Mouse (Mus musculus) thymus, postnatal 36 days (tissue): ENCODE measurements around the gene Mrpl46.

ENCODE experiments used
- DNase-seq, 2 experiments: peaks; one replicate each; pipeline ENCODE4 v3.0.0; 2022; ENCODE audit warnings: mixed read lengths in 2 of 2

The Mrpl46 gene

DNA sequence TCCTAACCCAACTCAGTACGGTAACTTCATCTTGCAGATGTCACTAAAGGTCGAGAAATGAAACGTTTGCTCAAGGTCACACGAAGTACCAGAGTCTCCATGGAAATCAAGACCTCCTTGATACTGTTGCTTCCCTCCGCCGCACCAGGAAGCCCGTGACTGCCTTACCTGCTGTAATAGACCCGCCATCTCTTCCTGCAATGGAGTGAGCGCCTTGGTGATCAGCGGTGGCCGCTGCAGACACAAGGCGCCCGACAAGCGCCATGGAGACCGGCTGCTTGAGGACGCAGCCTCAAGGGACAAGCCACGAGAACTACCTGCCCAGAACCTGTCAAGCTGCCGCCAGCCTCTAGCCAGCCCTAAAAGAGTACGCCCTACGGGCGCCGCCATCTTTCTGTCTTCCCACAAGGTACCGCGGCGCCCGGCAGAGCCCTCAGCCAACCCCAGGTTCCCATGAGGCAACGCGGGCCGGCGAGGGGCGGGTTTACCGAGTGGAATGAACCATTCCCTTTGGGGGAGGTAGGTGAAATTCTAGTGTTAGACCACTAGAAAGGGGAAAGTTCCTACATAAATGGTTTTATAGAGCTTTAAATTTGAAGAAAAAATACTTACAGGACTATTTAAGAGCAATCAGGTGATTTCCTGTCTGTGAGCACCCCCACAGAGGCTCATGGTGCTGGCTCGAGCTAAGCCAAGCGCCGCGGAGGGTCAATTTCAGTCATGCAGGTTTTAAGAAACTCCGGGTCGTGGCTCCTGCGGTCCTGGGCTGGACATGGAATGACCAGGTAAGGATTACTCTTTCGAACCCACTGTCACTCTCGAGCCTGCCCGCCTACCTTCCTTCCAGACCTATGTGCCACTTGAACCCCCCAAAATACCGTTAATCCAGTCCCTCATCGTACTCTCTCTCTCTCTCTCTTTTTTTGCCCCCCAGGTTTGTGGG, at the start of gene Mrpl46, which contains the start of gene Mrps11:
Gene Mrpl46 (minus strand): TSS at position 893 of the 943 bp plus-strand sequence.
Gene Mrps11 (plus strand): TSS at position 481 of the 943 bp plus-strand sequence.
- peak; percentile 83 to 85 for DNase-seq

- no peak for DNase-seq
These were observed 44.5 kb upstream of the Mrpl46 start for GRCm38 (mm10) chr7:78827749-78828362.

DNA sequence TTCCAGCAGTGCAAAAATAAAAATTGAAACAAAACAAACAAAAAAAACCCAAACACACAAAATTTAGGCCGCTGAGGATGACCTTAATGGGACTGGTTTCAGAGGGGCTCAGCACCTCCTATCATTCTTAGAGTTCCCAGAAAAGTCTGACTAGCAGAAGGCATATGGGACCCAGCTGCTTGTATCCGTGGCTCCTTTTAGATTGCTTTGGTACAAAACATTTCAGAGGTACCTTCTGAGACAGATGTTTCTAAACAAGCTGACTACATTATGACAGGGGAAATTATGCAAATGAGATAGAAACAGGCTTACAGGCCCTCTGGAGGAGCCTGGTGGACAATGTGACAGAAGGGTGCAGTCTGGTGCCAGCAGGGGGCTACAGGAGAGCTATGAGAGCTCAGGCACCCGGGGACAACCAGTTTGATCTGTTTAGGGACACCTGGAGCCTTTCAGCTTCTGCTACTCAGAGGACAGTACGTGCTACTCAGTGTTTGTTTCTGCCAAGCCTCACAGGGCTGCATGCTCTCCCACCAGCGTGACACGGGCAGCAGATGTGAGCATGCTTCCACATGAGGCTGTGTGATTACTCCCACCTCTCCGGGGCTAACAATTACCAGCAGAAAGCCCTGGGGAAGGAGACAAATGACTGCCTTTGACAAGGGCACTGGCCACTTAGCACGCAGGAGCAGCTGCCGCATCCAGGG, 43.5 kb upstream of the Mrpl46 start:
- DNase-seq: peak; percentile 30 to 44

DNA sequence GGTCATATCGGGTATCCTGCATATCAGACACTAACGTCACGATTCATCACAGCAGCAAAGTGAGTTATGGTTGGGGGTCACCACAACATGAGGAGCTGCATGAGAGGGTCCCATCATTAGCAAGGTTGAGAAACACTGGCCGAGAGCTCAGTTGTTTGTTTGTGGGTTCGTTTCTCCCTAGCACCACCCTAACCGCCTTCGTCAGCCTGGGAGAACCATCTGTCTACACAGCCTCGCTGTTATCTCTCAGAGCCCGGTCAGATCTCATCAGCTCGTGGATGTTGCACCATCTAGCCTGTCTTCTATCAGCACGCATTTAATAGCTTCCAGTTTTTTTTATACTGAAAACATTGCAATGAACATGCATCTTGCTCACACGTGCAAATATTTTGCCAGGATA, 35.0 kb upstream of the Mrpl46 start:
- DNase-seq: no peak

DNA sequence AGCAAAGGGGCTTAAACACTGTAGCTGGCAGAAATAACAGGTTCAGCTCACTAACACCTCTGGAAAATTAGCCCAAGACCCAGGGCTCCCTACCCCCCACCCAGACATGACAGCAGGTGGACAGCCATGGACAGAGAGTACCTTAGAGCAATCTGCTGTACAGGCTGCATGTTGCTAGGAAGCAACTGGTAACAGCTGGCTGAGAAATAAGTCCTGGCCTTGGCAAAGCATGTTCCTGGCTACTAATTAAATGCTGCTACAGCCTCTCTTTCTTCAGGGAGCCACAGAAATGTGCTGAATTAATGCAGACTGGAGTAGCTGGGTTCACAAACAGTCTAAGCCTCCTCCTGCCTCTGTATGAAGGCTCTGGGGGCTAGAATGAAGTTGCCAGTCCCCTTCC, 31.4 kb upstream of the Mrpl46 start:
- DNase-seq: no peak

GRCm38 (mm10) chr7:78813791-78814190, 30.5 kb upstream of the Mrpl46 start:
- DNase-seq: no peak

GRCm38 (mm10) chr7:78807192-78807591, 23.9 kb upstream of the Mrpl46 start:
- no peak for DNase-seq

GRCm38 (mm10) chr7:78803841-78804240, 20.5 kb upstream of the Mrpl46 start:
- DNase-seq: peak; percentile 14 to 42

DNA sequence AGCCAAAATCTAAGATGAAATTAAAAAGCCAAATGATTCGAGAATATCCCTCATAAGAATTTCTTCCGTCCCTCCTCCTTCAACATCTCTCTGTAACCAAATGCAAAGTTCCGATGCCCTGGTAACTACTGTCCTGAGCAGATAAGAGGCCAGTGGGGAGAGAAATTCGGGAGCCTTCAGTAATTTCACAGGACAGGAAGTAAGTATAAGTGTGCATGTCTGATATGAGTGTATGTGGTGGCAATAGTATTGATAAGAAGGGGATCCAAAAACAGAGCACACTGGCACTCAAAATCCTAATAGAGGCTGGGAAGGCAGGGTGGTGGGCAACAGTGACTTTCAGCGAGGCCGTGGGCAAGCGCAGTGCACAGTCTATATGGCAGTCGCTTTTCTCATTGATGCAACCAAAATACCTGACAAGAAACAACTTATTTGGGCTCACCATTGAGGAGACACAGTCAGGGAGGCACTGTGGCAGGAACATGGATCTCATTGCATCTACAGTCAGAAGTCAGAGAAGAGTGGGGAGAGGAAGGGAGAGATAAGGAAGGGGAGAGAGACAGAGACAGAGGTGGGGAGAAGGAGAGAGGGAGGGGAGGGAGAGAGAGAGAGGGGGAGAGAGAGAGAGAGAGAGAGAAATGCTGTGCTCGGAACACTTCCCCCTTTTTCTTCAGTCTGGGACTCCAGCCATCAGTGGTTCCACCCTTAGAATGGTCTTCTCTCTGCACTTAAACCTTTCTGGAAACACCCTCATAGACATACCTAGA, 16.6 kb upstream of the Mrpl46 start:
- DNase-seq: no peak

- no peak for DNase-seq
These were observed 14.6 kb upstream of the Mrpl46 start for GRCm38 (mm10) chr7:78797843-78798455.

GRCm38 (mm10) chr7:78796624-78797023, 13.3 kb upstream of the Mrpl46 start:
- no peak for DNase-seq

DNA sequence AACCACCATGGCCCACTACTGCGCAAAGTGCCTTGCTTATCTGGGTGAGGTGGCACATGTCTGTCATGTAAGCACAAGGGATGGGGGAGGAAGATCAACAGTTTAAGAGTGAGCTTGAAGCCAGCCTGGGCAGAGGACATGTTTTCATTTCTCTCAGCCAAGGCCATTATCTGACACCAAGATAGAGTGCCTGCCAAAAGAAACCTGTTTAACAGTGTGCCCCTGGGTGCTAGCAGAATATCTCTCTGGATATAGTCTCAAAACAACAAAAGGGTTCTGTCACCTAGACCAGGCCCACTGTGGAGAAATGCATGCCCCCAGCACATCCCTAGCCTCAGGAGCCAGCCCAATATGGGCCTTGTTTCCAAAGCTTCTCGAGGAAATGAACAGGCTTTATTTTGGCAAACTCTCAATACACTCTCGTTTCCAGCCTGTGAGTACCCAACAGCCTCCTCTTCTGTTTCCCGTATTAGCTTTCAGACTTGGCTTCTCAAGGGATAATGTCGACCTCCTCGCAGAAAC, 11.3 kb upstream of the Mrpl46 start:
- DNase-seq: no peak

DNA sequence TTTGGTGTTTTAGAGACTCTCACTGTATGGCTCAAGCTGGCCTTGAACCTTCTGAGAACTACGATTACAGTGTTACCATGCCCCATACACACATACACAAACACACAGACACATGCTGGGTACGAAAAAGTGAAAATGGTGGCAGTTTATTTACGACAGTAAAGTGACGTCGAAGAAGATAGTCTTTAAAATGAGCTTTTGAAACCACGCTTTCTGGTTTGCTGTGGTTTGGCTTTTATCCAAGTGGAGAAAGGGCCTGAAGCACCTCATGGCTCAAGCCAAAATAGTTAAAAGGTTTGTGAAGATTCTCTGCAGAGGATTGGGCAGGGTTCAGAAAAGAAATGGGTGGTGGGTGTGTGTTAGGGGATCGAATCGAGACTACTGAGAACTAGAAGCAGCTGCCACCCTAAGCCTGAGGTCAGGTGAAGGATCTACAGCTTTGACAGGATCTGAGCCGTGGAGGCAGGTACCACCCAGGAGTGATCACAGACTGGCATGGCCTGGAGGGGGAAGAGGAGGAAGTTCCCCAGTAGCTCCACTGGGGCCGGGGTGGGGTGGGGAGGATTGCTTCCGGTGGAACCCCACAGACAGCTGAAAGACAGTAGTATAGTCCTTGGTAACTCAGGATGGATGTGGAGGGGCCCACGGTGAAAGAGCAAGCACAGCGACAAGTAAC, 10.7 kb upstream of the Mrpl46 start:
- peak; percentile 12 to 27 for DNase-seq

- peak; percentile 41 to 42 for DNase-seq
These were observed 8.3 kb upstream of the Mrpl46 start for GRCm38 (mm10) chr7:78791359-78792222.

- no peak for DNase-seq
These were observed 4.6 kb upstream of the Mrpl46 start for GRCm38 (mm10) chr7:78787793-78788380.

GRCm38 (mm10) chr7:78785906-78786305, 2.6 kb upstream of the Mrpl46 start:
- no peak for DNase-seq

GRCm38 (mm10) chr7:78778741-78779140, 4.6 kb downstream of the Mrpl46 start:
- DNase-seq: no peak

- DNase-seq: no peak
These were observed 12.4 kb downstream of the Mrpl46 start for GRCm38 (mm10) chr7:78770936-78771335.

- no peak for DNase-seq
These were observed 14.2 kb downstream of the Mrpl46 start for GRCm38 (mm10) chr7:78769075-78769652.
